Mouse (Mus musculus): ENCODE measurements at regions not wholly inside any gene's neighbourhood (a gene's known extent, or its start where the extent isn't known, plus 50 kb on each side); places are given as distances from the start of the nearest gene placed in this dataset.

DNA sequence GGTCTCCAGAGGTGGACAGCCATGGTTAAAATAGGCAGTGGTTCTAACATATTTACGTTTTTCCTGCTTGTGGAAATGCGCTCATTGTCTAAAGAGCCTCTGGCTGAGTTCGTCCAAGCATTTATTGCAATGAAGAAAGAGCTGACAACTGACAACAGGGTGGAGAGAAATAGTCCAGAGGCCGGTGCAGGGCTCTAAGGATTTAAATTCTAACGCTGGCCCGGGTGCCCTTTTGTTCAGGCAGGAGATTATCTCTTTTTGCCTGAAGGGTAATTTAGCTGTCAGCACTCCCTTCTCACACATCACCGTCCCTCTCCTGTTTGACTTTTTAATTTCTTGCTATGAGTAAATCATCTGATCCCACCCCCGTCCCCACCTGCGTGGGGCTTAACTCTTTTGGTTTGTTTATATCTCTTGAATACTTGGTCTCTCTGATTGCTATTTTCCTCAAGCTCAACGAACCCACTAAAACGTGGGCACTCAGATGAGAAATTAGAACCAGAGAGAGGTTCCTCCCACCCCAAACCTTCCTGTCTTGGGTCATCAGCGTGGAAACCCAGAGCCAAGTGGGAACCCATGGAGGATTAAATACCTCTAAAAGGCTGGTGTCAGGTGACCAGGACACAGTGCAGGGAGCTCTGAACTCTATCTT, 145.7 kb upstream of the Tmpo start:
- Histone ChIP-seq H3K4me3 (ENCODE audit: control insufficient read depth in 1 of 2, insufficient read depth in 1 of 2, low read depth in 1 of 2, low read length in 2 of 2) (no peak overlapping the region), H3K4me2 (ENCODE audit: low read length) (peak overlapping the region; percentile 34), H3K36me3 (ENCODE audit: control insufficient read depth, insufficient read depth, low read length) (no peaks in the 10 kb centered on the region), H3K9ac (ENCODE audit: low read length) (no peak overlapping the region), H3K4me1 (ENCODE audit: control insufficient read depth in 2 of 2, insufficient read depth in 2 of 2, low read length in 2 of 2) (peaks cover 2 to 16% of the 10 kb centered on the region in 2 experiments), H3K27me3 (ENCODE audit: control insufficient read depth, insufficient read depth, low read length) (no peaks in the 10 kb centered on the region), H3K27ac (replicated peaks in 1 of 2; ENCODE audit: control insufficient read depth in 1 of 2, insufficient read depth in 1 of 2, low read depth in 2 of 2, low read length in 2 of 2) (no peak overlapping the region), H3K9me3 (ENCODE audit: control insufficient read depth, low read length) (no peaks in the 10 kb centered on the region)
- ATAC-seq (ENCODE audit: insufficient number of reproducible peaks, insufficient read depth, low FRiP score, low read depth): no peak
- 15% methylated on average over 12 of the region's 12 CpGs for WGBS

DNA sequence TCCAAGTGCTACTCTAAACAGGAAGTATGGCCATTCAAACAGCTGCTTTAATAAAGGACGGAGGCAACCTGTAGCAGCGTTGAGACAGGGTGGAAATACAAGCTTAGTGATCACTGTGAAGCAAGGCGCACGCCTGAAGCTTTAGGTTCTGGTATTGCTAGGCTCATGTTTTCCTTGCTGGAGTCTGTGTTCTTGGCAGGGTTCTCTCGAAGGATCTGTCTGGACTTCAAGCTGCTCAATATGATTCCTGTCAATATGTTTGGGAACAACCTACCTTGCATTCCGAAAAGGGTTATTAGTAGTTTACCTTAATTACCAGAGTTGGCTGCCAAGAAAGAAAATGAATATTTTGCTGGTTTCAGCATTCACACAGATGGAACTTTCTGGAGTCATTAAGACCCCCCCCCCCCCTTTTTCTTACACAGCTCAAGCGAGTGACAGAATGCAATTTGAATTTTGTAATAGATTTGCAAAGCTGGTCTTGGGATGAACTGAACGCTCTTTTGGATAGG, 145.1 kb upstream of the Tmpo start:
- Histone ChIP-seq H3K4me2 (ENCODE audit: low read length) (peak overlapping the region; percentile 34; the same call in 1 of the 2 replicates), H3K27me3 (ENCODE audit: control insufficient read depth, insufficient read depth, low read length) (no peaks in the 10 kb centered on the region), H3K9me3 (ENCODE audit: control insufficient read depth, low read length) (no peaks in the 10 kb centered on the region), H3K27ac (replicated peaks in 1 of 2; ENCODE audit: control insufficient read depth in 1 of 2, insufficient read depth in 1 of 2, low read depth in 2 of 2, low read length in 2 of 2) (no peak overlapping the region), H3K9ac (ENCODE audit: low read length) (no peak overlapping the region), H3K4me3 (ENCODE audit: control insufficient read depth in 1 of 2, insufficient read depth in 1 of 2, low read depth in 1 of 2, low read length in 2 of 2) (no peak overlapping the region), H3K36me3 (ENCODE audit: control insufficient read depth, insufficient read depth, low read length) (no peaks in the 10 kb centered on the region), H3K4me1 (ENCODE audit: control insufficient read depth in 2 of 2, insufficient read depth in 2 of 2, low read length in 2 of 2) (peaks cover 2 to 16% of the 10 kb centered on the region in 2 experiments)
- WGBS: 74% methylated on average over 8 of the region's 8 CpGs
- ATAC-seq (ENCODE audit: insufficient number of reproducible peaks, insufficient read depth, low FRiP score, low read depth): no peak

DNA sequence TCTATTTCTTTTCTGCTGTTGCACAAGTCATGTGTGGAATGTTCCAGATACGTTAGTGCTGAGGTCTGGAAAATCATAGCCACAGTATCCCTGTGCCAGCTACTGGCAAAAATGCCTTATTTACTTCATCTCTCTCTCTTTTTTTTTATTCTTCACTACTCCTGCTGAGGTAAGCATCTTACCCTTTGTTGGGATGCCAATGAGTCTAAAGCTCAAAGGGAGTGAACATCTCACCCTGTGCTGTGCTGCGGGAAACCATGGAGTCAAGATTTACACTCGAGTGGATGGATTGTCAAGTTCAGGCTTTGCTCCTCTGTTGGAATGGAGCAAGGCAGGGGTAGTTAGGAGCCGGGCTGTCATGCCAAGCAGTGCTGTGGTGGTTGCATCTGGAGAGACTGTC, 140.1 kb upstream of the Tmpo start:
- H3K4me3 ChIP-seq (ENCODE audit: control insufficient read depth in 1 of 2, insufficient read depth in 1 of 2, low read depth in 1 of 2, low read length in 2 of 2): no peak overlapping the region
- H3K36me3 ChIP-seq (ENCODE audit: control insufficient read depth, insufficient read depth, low read length): no peaks in the 10 kb centered on the region
- no peaks in the 10 kb centered on the region for H3K9me3 ChIP-seq (ENCODE audit: control insufficient read depth, low read length)
- H3K27ac ChIP-seq (replicated peaks in 1 of 2; ENCODE audit: control insufficient read depth in 1 of 2, insufficient read depth in 1 of 2, low read depth in 2 of 2, low read length in 2 of 2): no peak overlapping the region
- H3K27me3 ChIP-seq (ENCODE audit: control insufficient read depth, insufficient read depth, low read length): no peaks in the 10 kb centered on the region
- H3K4me1 ChIP-seq (ENCODE audit: control insufficient read depth in 2 of 2, insufficient read depth in 2 of 2, low read length in 2 of 2): peaks cover 5 to 7% of the 10 kb centered on the region in 2 experiments; a peak in 3 of 4 replicates
- 68% methylated on average over 4 of the region's 4 CpGs for WGBS
- no peak for ATAC-seq (ENCODE audit: insufficient number of reproducible peaks, insufficient read depth, low FRiP score, low read depth)
- H3K4me2 ChIP-seq (ENCODE audit: low read length): no peak overlapping the region
- no peak overlapping the region for H3K9ac ChIP-seq (ENCODE audit: low read length)

DNA sequence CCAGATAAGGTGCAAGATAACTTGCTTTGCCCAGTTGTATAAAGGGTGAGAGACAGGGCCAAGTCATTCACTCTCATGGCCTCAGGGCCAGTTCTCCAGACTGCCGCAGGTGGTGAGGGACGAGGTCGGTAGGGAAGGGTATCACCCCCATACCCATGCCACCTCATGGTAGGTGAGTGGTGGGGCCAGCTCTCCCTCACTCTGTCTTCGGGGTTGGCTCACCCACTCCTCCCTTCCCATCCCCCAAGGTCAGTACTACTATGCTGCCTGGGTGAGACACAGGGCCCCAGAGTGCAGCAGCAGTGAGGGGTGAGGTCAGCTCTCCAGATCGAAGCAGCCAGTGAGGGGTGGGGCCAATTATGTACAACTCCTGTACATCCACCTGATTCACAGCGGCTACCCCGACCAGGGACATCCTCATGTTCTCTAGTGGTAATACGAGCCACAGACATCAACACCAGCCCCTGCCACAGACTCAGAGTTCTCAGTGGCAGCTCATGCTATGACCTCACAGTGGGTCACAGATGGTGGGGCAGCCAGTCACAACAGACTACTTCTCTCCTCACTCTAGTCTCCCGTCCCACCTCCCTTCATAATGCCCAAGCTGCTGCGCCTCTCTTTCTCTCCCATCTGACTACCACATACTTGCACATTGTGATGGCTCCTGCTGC, 138.5 kb upstream of the Tmpo start:
- no peak overlapping the region for H3K27ac ChIP-seq (replicated peaks in 1 of 2; ENCODE audit: control insufficient read depth in 1 of 2, insufficient read depth in 1 of 2, low read depth in 2 of 2, low read length in 2 of 2)
- no peaks in the 10 kb centered on the region for H3K27me3 ChIP-seq (ENCODE audit: control insufficient read depth, insufficient read depth, low read length)
- H3K4me3 ChIP-seq (ENCODE audit: control insufficient read depth in 1 of 2, insufficient read depth in 1 of 2, low read depth in 1 of 2, low read length in 2 of 2): no peak overlapping the region
- no peak overlapping the region for H3K4me2 ChIP-seq (ENCODE audit: low read length)
- no peaks in the 10 kb centered on the region for H3K9me3 ChIP-seq (ENCODE audit: control insufficient read depth, low read length)
- no peak for ATAC-seq (ENCODE audit: insufficient number of reproducible peaks, insufficient read depth, low FRiP score, low read depth)
- H3K36me3 ChIP-seq (ENCODE audit: control insufficient read depth, insufficient read depth, low read length): no peaks in the 10 kb centered on the region
- peaks cover 0 to 4% of the 10 kb centered on the region in 2 experiments; a peak in 1 of 4 replicates for H3K4me1 ChIP-seq (ENCODE audit: control insufficient read depth in 2 of 2, insufficient read depth in 2 of 2, low read length in 2 of 2)
- WGBS: 74% methylated on average over 10 of the region's 10 CpGs
- H3K9ac ChIP-seq (ENCODE audit: low read length): no peak overlapping the region

DNA sequence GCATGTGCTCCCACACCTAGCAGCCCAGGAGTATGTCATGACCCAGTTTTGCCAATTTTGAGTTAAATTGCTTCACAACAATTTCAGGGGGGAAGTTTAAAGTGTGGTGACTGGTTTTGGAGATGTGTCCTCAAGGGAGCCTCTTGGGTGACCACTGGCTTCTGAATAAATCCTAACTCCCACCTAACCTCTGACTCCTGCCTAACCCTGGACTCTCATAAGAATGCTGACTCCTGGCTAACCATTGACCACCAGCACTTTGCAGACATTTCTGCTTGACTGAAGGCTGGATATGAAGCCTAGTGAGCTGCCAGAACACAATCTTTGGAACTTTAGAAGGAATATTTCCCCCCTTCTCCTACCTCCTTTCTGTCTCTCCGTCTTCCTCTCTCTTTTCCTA, 133.3 kb upstream of the Tmpo start:
- Histone ChIP-seq H3K36me3 (ENCODE audit: control insufficient read depth, insufficient read depth, low read length) (no peaks in the 10 kb centered on the region), H3K27me3 (ENCODE audit: control insufficient read depth, insufficient read depth, low read length) (no peaks in the 10 kb centered on the region), H3K4me1 (ENCODE audit: control insufficient read depth in 2 of 2, insufficient read depth in 2 of 2, low read length in 2 of 2) (peaks cover 0 to 2% of the 10 kb centered on the region in 2 experiments; a peak in 1 of 4 replicates), H3K27ac (replicated peaks in 1 of 2; ENCODE audit: control insufficient read depth in 1 of 2, insufficient read depth in 1 of 2, low read depth in 2 of 2, low read length in 2 of 2) (no peak overlapping the region), H3K4me3 (ENCODE audit: control insufficient read depth in 1 of 2, insufficient read depth in 1 of 2, low read depth in 1 of 2, low read length in 2 of 2) (no peak overlapping the region), H3K9ac (ENCODE audit: low read length) (no peak overlapping the region), H3K9me3 (ENCODE audit: control insufficient read depth, low read length) (no peaks in the 10 kb centered on the region), H3K4me2 (ENCODE audit: low read length) (no peak overlapping the region)
- 92% methylated on average over 1 of the region's 1 CpGs for WGBS
- ATAC-seq (ENCODE audit: insufficient number of reproducible peaks, insufficient read depth, low FRiP score, low read depth): no peak

DNA sequence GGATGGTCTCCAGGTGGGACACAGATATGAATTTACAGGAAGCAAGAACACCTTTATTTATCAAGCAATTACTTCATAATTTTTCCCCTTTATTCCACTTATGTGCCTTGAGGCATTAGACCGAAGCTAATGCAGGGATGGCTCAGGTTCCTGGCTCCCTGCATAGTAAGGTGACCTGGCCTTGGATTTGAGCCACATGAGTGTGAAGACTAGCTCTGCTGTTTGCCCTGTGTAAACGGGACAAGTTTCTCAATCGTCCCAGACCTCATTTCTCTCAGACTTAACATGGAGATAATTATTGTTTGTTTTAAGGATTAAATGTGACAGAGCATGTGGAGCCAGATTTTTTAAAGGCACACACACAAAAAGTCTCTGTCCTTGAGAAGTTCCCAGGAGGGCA, 132.2 kb upstream of the Tmpo start:
- WGBS: 40% methylated on average over 3 of the region's 3 CpGs
- Histone ChIP-seq H3K4me2 (ENCODE audit: low read length) (no peak overlapping the region), H3K9ac (ENCODE audit: low read length) (no peak overlapping the region), H3K27me3 (ENCODE audit: control insufficient read depth, insufficient read depth, low read length) (no peaks in the 10 kb centered on the region), H3K4me1 (ENCODE audit: control insufficient read depth in 2 of 2, insufficient read depth in 2 of 2, low read length in 2 of 2) (no peaks in the 10 kb centered on the region), H3K4me3 (ENCODE audit: control insufficient read depth in 1 of 2, insufficient read depth in 1 of 2, low read depth in 1 of 2, low read length in 2 of 2) (no peak overlapping the region), H3K27ac (replicated peaks in 1 of 2; ENCODE audit: control insufficient read depth in 1 of 2, insufficient read depth in 1 of 2, low read depth in 2 of 2, low read length in 2 of 2) (no peak overlapping the region), H3K9me3 (ENCODE audit: control insufficient read depth, low read length) (no peaks in the 10 kb centered on the region), H3K36me3 (ENCODE audit: control insufficient read depth, insufficient read depth, low read length) (no peaks in the 10 kb centered on the region)
- ATAC-seq (ENCODE audit: insufficient number of reproducible peaks, insufficient read depth, low FRiP score, low read depth): no peak

DNA sequence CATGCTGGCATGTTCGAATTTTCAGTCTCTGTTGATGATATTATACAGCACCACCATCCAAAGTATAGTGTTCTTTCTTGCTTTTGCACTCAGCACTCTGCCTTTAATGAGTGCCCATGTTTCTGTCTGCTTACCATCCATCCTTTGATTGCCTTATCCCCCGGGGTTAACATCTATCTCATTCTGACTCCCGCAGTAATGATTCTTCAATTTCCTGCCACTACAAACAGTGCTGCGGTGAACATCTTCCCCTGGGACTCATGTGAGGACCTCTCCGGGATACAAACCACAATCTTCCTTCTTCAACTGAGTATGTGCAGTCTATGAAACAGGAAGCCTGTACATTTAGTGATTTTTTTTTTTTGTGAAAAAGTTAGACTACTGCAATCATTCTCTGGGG, 131.8 kb upstream of the Tmpo start:
- Histone ChIP-seq H3K9me3 (ENCODE audit: control insufficient read depth, low read length) (no peaks in the 10 kb centered on the region), H3K9ac (ENCODE audit: low read length) (no peak overlapping the region), H3K4me1 (ENCODE audit: control insufficient read depth in 2 of 2, insufficient read depth in 2 of 2, low read length in 2 of 2) (no peaks in the 10 kb centered on the region), H3K36me3 (ENCODE audit: control insufficient read depth, insufficient read depth, low read length) (no peaks in the 10 kb centered on the region), H3K4me2 (ENCODE audit: low read length) (no peak overlapping the region), H3K27me3 (ENCODE audit: control insufficient read depth, insufficient read depth, low read length) (no peaks in the 10 kb centered on the region), H3K4me3 (ENCODE audit: control insufficient read depth in 1 of 2, insufficient read depth in 1 of 2, low read depth in 1 of 2, low read length in 2 of 2) (no peak overlapping the region), H3K27ac (replicated peaks in 1 of 2; ENCODE audit: control insufficient read depth in 1 of 2, insufficient read depth in 1 of 2, low read depth in 2 of 2, low read length in 2 of 2) (no peak overlapping the region)
- no peak for ATAC-seq (ENCODE audit: insufficient number of reproducible peaks, insufficient read depth, low FRiP score, low read depth)
- WGBS: 59% methylated on average over 5 of the region's 5 CpGs
